Mouse (Mus musculus) induced T-regulatory cell, adult 2 months (primary cell): ENCODE measurements around the gene Fgfr3.

Experiments used
- DNase-seq: peaks from one replicate; pipeline ENCODE4 v3.0.0-alpha.2; 2012; ENCODE audit warnings: low read depth

Gene Fgfr3

GRCm38 (mm10) chr5:33721541-33722265 is at the start of gene Fgfr3:
Gene Fgfr3 (plus strand): TSS chr5:33721674.
- peak; percentile 54 for DNase-seq

- DNase-seq: no peak
Measured at GRCm38 (mm10) chr5:33674439-33674838, 47.0 kb upstream of the Fgfr3 start.

GRCm38 (mm10) chr5:33675964-33676363 is 45.5 kb upstream of the Fgfr3 start:
- peak; percentile 50 for DNase-seq

GRCm38 (mm10) chr5:33678244-33678643 is 43.2 kb upstream of the Fgfr3 start:
- no peak for DNase-seq

GRCm38 (mm10) chr5:33681044-33681443 is 40.4 kb upstream of the Fgfr3 start:
- DNase-seq: no peak

GRCm38 (mm10) chr5:33681611-33682388 is 39.7 kb upstream of the Fgfr3 start:
- DNase-seq: peak; percentile 59

- DNase-seq: no peak
Measured at GRCm38 (mm10) chr5:33682963-33683362, 38.5 kb upstream of the Fgfr3 start.

- DNase-seq: peak; percentile 43
Measured at GRCm38 (mm10) chr5:33683897-33684652, 37.4 kb upstream of the Fgfr3 start.

- DNase-seq: no peak
Measured at GRCm38 (mm10) chr5:33684932-33685331, 36.5 kb upstream of the Fgfr3 start.

- DNase-seq: no peak
Measured at GRCm38 (mm10) chr5:33687142-33687541, 34.3 kb upstream of the Fgfr3 start.

GRCm38 (mm10) chr5:33688278-33689220 is 32.9 kb upstream of the Fgfr3 start:
- no peak for DNase-seq

GRCm38 (mm10) chr5:33689221-33689844 is 32.1 kb upstream of the Fgfr3 start:
- DNase-seq: no peak

- no peak for DNase-seq
Measured at GRCm38 (mm10) chr5:33689852-33690645, 31.4 kb upstream of the Fgfr3 start.

- DNase-seq: no peak
Measured at GRCm38 (mm10) chr5:33692393-33692792, 29.1 kb upstream of the Fgfr3 start.

- no peak for DNase-seq
Measured at GRCm38 (mm10) chr5:33694461-33694847, 27.0 kb upstream of the Fgfr3 start.

GRCm38 (mm10) chr5:33694848-33695717 is 26.4 kb upstream of the Fgfr3 start:
- no peak for DNase-seq

- no peak for DNase-seq
Measured at GRCm38 (mm10) chr5:33695718-33696121, 25.8 kb upstream of the Fgfr3 start.

- DNase-seq: no peak
Measured at GRCm38 (mm10) chr5:33696430-33696829, 25.0 kb upstream of the Fgfr3 start.

- DNase-seq: no peak
Measured at GRCm38 (mm10) chr5:33697534-33697933, 23.9 kb upstream of the Fgfr3 start.
